Mouse (Mus musculus) liver, adult 2 months (tissue): ENCODE measurements around the gene Sox12.

ENCODE experiments used
- CTCF ChIP-seq: fragments of 200-500 bp; IDR thresholded peaks from 2 replicates; pipeline ENCODE4 v1.5.1; 2011; ENCODE audit warnings: low read depth, low read length, control low read depth
- POLR2A ChIP-seq: fragments of 200-500 bp; IDR thresholded peaks from 2 replicates; pipeline ENCODE4 v1.6.1; 2011; ENCODE audit warnings: low read length, control low read depth; ENCODE audit not compliant: insufficient read depth; ENCODE audit errors: extremely low read depth

DNA sequence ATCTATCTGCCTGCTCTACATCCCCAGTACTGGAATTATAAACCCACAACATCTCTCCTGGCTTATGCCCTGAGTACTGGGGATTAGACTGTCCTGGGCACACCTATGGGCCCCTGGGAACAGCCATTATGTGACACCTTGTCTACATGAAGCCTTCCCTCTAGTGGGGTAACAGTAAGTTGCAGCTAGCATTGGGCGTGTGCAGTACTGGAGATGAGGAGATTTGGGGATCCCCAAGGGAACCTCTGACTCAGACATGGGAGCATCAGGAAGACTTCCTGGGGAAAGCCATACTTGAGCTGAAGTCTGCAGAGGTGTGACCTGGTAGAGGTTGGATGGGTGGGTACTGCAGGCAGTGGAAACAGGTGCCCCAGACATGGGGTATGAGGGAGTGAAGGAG lies 41.1 kb upstream of the Sox12 start:
- TF ChIP-seq POLR2A (no peak), CTCF (no peak)
